Mouse (Mus musculus) spleen, postnatal 0 days (tissue): ENCODE measurements around the gene Myo15b. TPM values are rescaled to one million over a fixed set of nuclear protein-coding genes. Genes with fewer than 3 reads are reported as not detected.

ENCODE experiments used
- polyA plus RNA-seq: library from polyadenylated mRNA; unstranded; fragments of >200 nt; fragmentation: Nextera tagmentation; extraction: Ambion mirVana; gene quantifications from 2 replicates; pipeline ENCODE4 v1.2.1, GENCODE M21; 2015

Gene Myo15b
- 0.76 and 0.81 TPM in 2 replicates for polyA plus RNA-seq

GRCm38 (mm10) chr11:115858354-115858753, at the start of gene Myo15b:
Gene Myo15b, plus strand, starts transcription at chr11:115858406.

GRCm38 (mm10) chr11:115813507-115814296, 44.5 kb upstream of the Myo15b start, which contains the start of gene Caskin2:
Gene Caskin2, minus strand, starts transcription at chr11:115813639.

GRCm38 (mm10) chr11:115814605-115815450, 43.4 kb upstream of the Myo15b start, which contains the start of gene Tsen54:
Gene Tsen54, plus strand, starts transcription at chr11:115814724.

DNA sequence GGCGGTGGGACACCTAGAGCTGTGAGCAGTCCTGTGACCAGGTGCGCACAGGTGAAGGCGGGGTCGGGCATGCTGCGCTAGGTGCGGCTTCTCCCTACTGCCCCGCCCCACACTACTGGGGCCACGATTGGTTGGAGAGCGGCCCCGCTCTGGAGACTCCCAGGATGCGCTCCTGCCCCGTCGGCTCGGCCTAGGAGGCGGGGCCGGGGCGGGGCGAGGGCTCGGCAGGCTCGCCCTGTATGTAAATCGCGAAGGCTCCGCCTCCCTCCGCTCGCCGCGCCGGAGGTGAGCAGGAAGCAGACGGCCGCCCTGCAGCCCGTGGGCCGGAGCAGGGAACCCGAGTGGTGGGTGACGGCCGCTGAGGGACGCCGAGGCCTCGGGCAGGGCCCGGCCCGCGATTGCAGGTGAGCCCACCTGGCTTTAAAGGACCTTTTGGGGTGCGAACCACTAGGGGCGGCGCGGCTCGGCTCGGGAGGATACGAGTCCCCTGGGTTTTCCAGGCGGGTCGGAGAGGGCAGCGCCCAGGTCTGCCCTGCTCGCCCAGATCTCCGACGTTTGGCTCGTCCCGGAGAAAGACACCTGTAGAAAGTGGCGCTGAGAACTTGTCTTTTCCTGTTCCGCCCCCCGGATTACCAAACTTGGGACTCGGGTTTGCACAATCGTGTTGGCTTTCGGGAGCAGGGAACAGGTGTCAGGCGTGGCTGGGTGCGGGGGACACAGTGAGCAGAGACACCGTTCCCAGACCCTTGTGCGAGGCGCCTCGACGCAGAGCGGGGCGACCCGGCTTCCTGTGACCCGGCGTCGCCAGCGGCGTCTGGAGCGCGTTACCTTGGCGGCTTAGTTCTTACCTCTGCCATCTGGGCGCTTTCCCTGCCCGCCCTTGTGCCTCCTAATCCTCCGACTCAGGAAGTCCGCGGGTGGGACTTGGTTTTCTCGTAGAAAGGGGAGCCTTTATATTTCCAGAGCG, 34.1 kb upstream of the Myo15b start, which contains the start of gene Llgl2:
Llgl2 (plus strand) TSS at position 276 of the 967 bp plus-strand sequence.

GRCm38 (mm10) chr11:115899486-115900266, 41.5 kb downstream of the Myo15b start, which contains the start of gene Smim5:
Gene Smim5, plus strand, starts transcription at chr11:115899966.

DNA sequence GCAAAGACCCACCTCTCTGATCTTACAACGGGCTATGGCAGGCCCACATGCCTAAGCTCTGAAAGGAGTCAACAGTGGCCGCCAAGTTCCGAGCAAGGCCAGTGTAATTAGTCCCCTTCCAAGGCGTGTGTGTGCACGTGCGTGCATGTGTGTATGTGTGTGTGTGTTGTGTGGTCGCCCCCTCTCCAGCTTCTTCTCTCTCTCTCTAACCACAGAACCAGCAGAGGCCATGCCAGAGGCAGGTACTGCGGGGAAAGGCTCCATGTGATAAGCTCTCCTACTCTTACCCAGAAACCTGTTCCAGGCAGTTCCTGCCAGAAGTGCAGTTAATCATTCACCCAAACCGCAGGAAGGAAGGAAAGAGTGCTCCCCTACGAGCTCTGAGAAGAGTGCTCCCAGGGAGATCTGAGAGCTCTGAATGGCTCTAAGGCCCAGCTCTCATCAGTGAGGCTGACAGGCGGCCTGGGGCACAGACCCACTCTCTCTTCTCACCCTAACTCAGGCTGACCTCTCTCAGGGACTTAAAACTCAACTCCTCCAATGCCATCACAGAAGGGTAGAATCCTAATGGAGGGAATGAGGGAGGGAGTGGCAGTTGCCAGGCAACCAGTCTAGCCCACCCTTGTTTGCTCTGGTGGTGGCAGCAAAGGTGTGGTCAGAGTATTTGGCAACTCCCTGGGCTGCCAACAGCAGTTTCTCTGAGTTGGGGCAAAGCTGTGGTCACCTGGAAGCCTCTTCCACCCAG, 53.6 kb downstream of the Myo15b start, which contains the start of gene Smim6:
Smim6 (plus strand) TSS at position 386 of the 745 bp plus-strand sequence.

DNA sequence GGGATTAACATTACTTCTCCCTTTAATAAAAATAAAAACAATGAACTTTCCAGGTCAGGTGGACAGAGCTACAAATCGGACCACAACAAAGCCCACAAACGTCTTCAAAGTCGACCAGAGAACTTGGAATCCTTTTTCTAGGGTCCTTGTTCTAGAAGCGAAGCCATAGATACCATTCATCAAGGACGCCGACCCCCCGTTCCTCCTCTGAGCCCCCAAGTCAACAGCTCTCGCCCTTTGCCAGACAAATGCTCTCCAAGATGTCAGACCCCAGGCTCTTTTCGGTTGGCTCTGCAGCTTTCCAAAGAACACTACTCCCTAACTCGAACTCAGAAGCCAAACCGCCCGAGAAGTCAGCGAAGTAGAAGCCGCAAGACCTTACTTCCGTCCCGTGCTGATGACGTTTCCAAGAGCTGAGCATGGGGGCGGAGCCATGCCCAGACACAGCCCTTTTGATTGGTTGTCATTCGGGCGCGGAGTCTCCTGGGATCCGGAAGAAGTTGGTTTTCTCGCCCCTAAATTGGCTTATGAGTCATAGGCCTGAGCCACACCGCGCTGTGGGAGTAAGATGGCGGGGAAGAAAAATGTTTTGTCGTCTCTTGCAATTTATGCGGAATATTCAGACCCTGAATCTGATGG, 75.0 kb downstream of the Myo15b start, which contains the start of the genes Sap30bp and Recql5:
Sap30bp (plus strand) TSS at position 175 of the 639 bp plus-strand sequence.
Recql5 (minus strand) TSS at position 370 of the 639 bp plus-strand sequence.

Other genes starting within 250 kb of the Myo15b start
- gene Mif4gd, start 245.4 kb upstream of the Myo15b start, polyA plus RNA-seq = 40.0 and 42.2 TPM in 2 replicates
- gene Slc25a19, start 230.1 kb upstream of the Myo15b start, polyA plus RNA-seq = 12.7 and 15.1 TPM in 2 replicates
- 55.2 and 60.1 TPM in 2 replicates for gene Grb2, start 149.8 kb upstream of the Myo15b start, polyA plus RNA-seq
- 7.7 and 9.8 TPM in 2 replicates for gene Tmem94, start 93.0 kb upstream of the Myo15b start, polyA plus RNA-seq
- 4.4 and 5.7 TPM in 2 replicates for gene Caskin2, start 44.8 kb upstream of the Myo15b start, polyA plus RNA-seq
- 16.1 and 18.3 TPM in 2 replicates for gene Tsen54, start 43.7 kb upstream of the Myo15b start, polyA plus RNA-seq
- gene Llgl2, start 34.4 kb upstream of the Myo15b start, polyA plus RNA-seq = 2.9 and 3.4 TPM in 2 replicates
- 47.8 and 61.8 TPM in 2 replicates for gene Smim5, start 41.6 kb downstream of the Myo15b start, polyA plus RNA-seq
- 8.5 and 11.9 TPM in 2 replicates for gene Smim6, start 53.6 kb downstream of the Myo15b start, polyA plus RNA-seq
- 26.1 and 26.4 TPM in 2 replicates for gene Sap30bp, start 74.9 kb downstream of the Myo15b start, polyA plus RNA-seq
- gene Recql5, start 75.1 kb downstream of the Myo15b start, polyA plus RNA-seq = 9.9 and 10.8 TPM in 2 replicates
- gene Itgb4, start 116.3 kb downstream of the Myo15b start, polyA plus RNA-seq = 0.88 and 0.97 TPM in 2 replicates
- gene Galk1, start 154.3 kb downstream of the Myo15b start, polyA plus RNA-seq = 46.4 and 52.6 TPM in 2 replicates
- 1,286 and 1,302 TPM in 2 replicates for gene H3f3b, start 169.6 kb downstream of the Myo15b start, polyA plus RNA-seq
- gene Unk, start 171.9 kb downstream of the Myo15b start, polyA plus RNA-seq = 11.0 and 13.6 TPM in 2 replicates
- 23.0 and 26.2 TPM in 2 replicates for gene Unc13d, start 219.6 kb downstream of the Myo15b start, polyA plus RNA-seq
- 64.4 and 65.7 TPM in 2 replicates for gene Wbp2, start 228.6 kb downstream of the Myo15b start, polyA plus RNA-seq